Mouse (Mus musculus): Measurements from ENCODE around the gene Gm20605. TPM values are rescaled to one million over a fixed set of nuclear protein-coding genes. Genes with fewer than 3 reads are reported as not detected.

Gm20605 gene
- polyA plus RNA-seq, 1 experiment from 2014 or later, result 4.6 TPM

GRCm38 (mm10) chr5:137597625-137598024 is 31.4 kb upstream of the Gm20605 start:
- Histone ChIP-seq H3K9ac (ENCODE audit: low read length) (no peak overlapping the region), H3K4me1 (ENCODE audit: control insufficient read depth, insufficient read depth, low read length) (peaks cover 17% of the 10 kb centered on the region), H3K27ac (ENCODE audit: low read depth, low read length) (no peak overlapping the region), H3K36me3 (ENCODE audit: control insufficient read depth, insufficient read depth, low read length) (no peaks in the 10 kb centered on the region), H3K4me2 (ENCODE audit: low read length) (no peak overlapping the region), H3K9me3 (replicated peaks; ENCODE audit: control insufficient read depth, low read length) (no peaks in the 10 kb centered on the region), H3K4me3 (ENCODE audit: low read depth, low read length) (no peak overlapping the region), H3K27me3 (replicated peaks; ENCODE audit: control insufficient read depth, insufficient read depth, low read length) (no peaks in the 10 kb centered on the region)
- WGBS, result 96% methylated on average over 6 of the region's 6 CpGs
- ATAC-seq, result no peak
- no peak for DNase-seq (ENCODE audit: low spot score)

GRCm38 (mm10) chr5:137598100-137598826 is 30.7 kb upstream of the Gm20605 start:
- H3K27ac ChIP-seq (ENCODE audit: low read depth, low read length), result no peak overlapping the region
- no peak overlapping the region for H3K9ac ChIP-seq (ENCODE audit: low read length)
- H3K4me2 ChIP-seq (ENCODE audit: low read length), result no peak overlapping the region
- DNase-seq (ENCODE audit: low spot score), result no peak
- no peaks in the 10 kb centered on the region for H3K27me3 ChIP-seq (replicated peaks; ENCODE audit: control insufficient read depth, insufficient read depth, low read length)
- H3K9me3 ChIP-seq (replicated peaks; ENCODE audit: control insufficient read depth, low read length), result no peaks in the 10 kb centered on the region
- ATAC-seq, result no peak
- no peaks in the 10 kb centered on the region for H3K36me3 ChIP-seq (ENCODE audit: control insufficient read depth, insufficient read depth, low read length)
- peaks cover 18% of the 10 kb centered on the region for H3K4me1 ChIP-seq (ENCODE audit: control insufficient read depth, insufficient read depth, low read length)
- no peak overlapping the region for H3K4me3 ChIP-seq (ENCODE audit: low read depth, low read length)
- WGBS, result 86% methylated on average over 2 of the region's 2 CpGs

- Histone ChIP-seq H3K27me3 (replicated peaks; ENCODE audit: control insufficient read depth, insufficient read depth, low read length) (no peaks in the 10 kb centered on the region), H3K4me2 (ENCODE audit: low read length) (peak overlapping the region; percentile 95), H3K4me1 (ENCODE audit: control insufficient read depth, insufficient read depth, low read length) (peaks cover 18% of the 10 kb centered on the region), H3K4me3 (ENCODE audit: low read depth, low read length) (peak overlapping the region; percentile 74), H3K9ac (ENCODE audit: low read length) (peak overlapping the region; percentile 86), H3K9me3 (replicated peaks; ENCODE audit: control insufficient read depth, low read length) (no peaks in the 10 kb centered on the region), H3K36me3 (ENCODE audit: control insufficient read depth, insufficient read depth, low read length) (no peaks in the 10 kb centered on the region), H3K27ac (ENCODE audit: low read depth, low read length) (no peak overlapping the region)
- ATAC-seq, result no peak
- DNase-seq (ENCODE audit: low spot score), result no peak
- 68% methylated on average over 9 of the region's 9 CpGs for WGBS
Measured at GRCm38 (mm10) chr5:137599600-137599999, 29.4 kb upstream of the Gm20605 start.

GRCm38 (mm10) chr5:137600281-137600618 is 28.7 kb upstream of the Gm20605 start:
- ATAC-seq, result no peak; the same call in 1 of the 2 replicates

GRCm38 (mm10) chr5:137600619-137601364 is 28.2 kb upstream of the Gm20605 start, which contains the start of gene Mospd3:
Gene Mospd3, minus strand, starts transcription at chr5:137601058.
- H3K27me3 ChIP-seq (replicated peaks; ENCODE audit: control insufficient read depth, insufficient read depth, low read length), result no peaks in the 10 kb centered on the region
- ATAC-seq (peak; percentile 97), DNase-seq (ENCODE audit: low spot score) (peak; percentile 99)
- H3K9ac ChIP-seq (ENCODE audit: low read length), result peak within 1 kb of the TSS; percentile 86
- H3K4me2 ChIP-seq (ENCODE audit: low read length), result peak within 1 kb of the TSS; percentile 95
- peak within 1 kb of the TSS; percentile 74 for H3K4me3 ChIP-seq (ENCODE audit: low read depth, low read length)
- H3K36me3 ChIP-seq (ENCODE audit: control insufficient read depth, insufficient read depth, low read length), result no peaks in the 10 kb centered on the region
- WGBS, result under 1% methylated on average over 41 of the region's 41 CpGs
- H3K27ac ChIP-seq (ENCODE audit: low read depth, low read length), result peak within 1 kb of the TSS; percentile 78
- no peaks in the 10 kb centered on the region for H3K9me3 ChIP-seq (replicated peaks; ENCODE audit: control insufficient read depth, low read length)
- peaks cover 18% of the 10 kb centered on the region for H3K4me1 ChIP-seq (ENCODE audit: control insufficient read depth, insufficient read depth, low read length)

More at GRCm38 (mm10) chr5:137600281-137600618, 28.7 kb upstream of the Gm20605 start:
- peak overlapping the region; percentile 74 for H3K4me3 ChIP-seq (ENCODE audit: low read depth, low read length)
- no peak for DNase-seq (ENCODE audit: low spot score)
- peak overlapping the region; percentile 78; the same call in 1 of the 2 replicates for H3K27ac ChIP-seq (ENCODE audit: low read depth, low read length)
- peaks cover 18% of the 10 kb centered on the region for H3K4me1 ChIP-seq (ENCODE audit: control insufficient read depth, insufficient read depth, low read length)
- H3K9ac ChIP-seq (ENCODE audit: low read length), result peak overlapping the region; percentile 86
- WGBS, result 4% methylated on average over 19 of the region's 19 CpGs
- peak overlapping the region; percentile 95 for H3K4me2 ChIP-seq (ENCODE audit: low read length)
- H3K27me3 ChIP-seq (replicated peaks; ENCODE audit: control insufficient read depth, insufficient read depth, low read length), result no peaks in the 10 kb centered on the region
- H3K36me3 ChIP-seq (ENCODE audit: control insufficient read depth, insufficient read depth, low read length), result no peaks in the 10 kb centered on the region
- H3K9me3 ChIP-seq (replicated peaks; ENCODE audit: control insufficient read depth, low read length), result no peaks in the 10 kb centered on the region

GRCm38 (mm10) chr5:137601365-137601729 is 27.6 kb upstream of the Gm20605 start:
- H3K9me3 ChIP-seq (replicated peaks; ENCODE audit: control insufficient read depth, low read length), result no peaks in the 10 kb centered on the region
- peak overlapping the region; percentile 95 for H3K4me2 ChIP-seq (ENCODE audit: low read length)
- no peaks in the 10 kb centered on the region for H3K27me3 ChIP-seq (replicated peaks; ENCODE audit: control insufficient read depth, insufficient read depth, low read length)
- ATAC-seq, result no peak
- H3K4me1 ChIP-seq (ENCODE audit: control insufficient read depth, insufficient read depth, low read length), result peaks cover 18% of the 10 kb centered on the region
- H3K4me3 ChIP-seq (ENCODE audit: low read depth, low read length), result peak overlapping the region; percentile 74
- no peak for DNase-seq (ENCODE audit: low spot score)
- H3K27ac ChIP-seq (ENCODE audit: low read depth, low read length), result no peak overlapping the region
- no peaks in the 10 kb centered on the region for H3K36me3 ChIP-seq (ENCODE audit: control insufficient read depth, insufficient read depth, low read length)
- peak overlapping the region; percentile 86; the same call in 1 of the 2 replicates for H3K9ac ChIP-seq (ENCODE audit: low read length)
- WGBS, result under 1% methylated on average over 22 of the region's 22 CpGs

GRCm38 (mm10) chr5:137607860-137608653 is 20.9 kb upstream of the Gm20605 start:
- 12% methylated on average over 25 of the region's 26 CpGs for WGBS
- Histone ChIP-seq H3K4me1 (ENCODE audit: control insufficient read depth, insufficient read depth, low read length) (no peaks in the 10 kb centered on the region; the same call in 1 of the 2 replicates), H3K4me3 (ENCODE audit: low read depth, low read length) (no peak overlapping the region), H3K4me2 (ENCODE audit: low read length) (0 out of 2 replicates have a peak overlapping the region, but pooled peaks have one; percentile 4), H3K27me3 (replicated peaks; ENCODE audit: control insufficient read depth, insufficient read depth, low read length) (0 out of 2 replicates have a peak, but pooled peaks cover 3% of the 10 kb centered on the region), H3K27ac (ENCODE audit: low read depth, low read length) (no peak overlapping the region), H3K9me3 (replicated peaks; ENCODE audit: control insufficient read depth, low read length) (no peaks in the 10 kb centered on the region), H3K9ac (ENCODE audit: low read length) (peak overlapping the region; percentile 4; the same call in 1 of the 2 replicates), H3K36me3 (ENCODE audit: control insufficient read depth, insufficient read depth, low read length) (no peaks in the 10 kb centered on the region)
- ATAC-seq (0 out of 2 replicates have a peak, but pooled peaks have one; percentile 29), DNase-seq (ENCODE audit: low spot score) (no peak)

- Histone ChIP-seq H3K4me3 (ENCODE audit: low read depth, low read length) (no peak overlapping the region), H3K36me3 (ENCODE audit: control insufficient read depth, insufficient read depth, low read length) (no peaks in the 10 kb centered on the region), H3K9ac (ENCODE audit: low read length) (no peak overlapping the region; the same call in 1 of the 2 replicates), H3K4me1 (ENCODE audit: control insufficient read depth, insufficient read depth, low read length) (no peaks in the 10 kb centered on the region), H3K27me3 (replicated peaks; ENCODE audit: control insufficient read depth, insufficient read depth, low read length) (0 out of 2 replicates have a peak, but pooled peaks cover 3% of the 10 kb centered on the region), H3K4me2 (ENCODE audit: low read length) (0 out of 2 replicates have a peak overlapping the region, but pooled peaks have one; percentile 4), H3K9me3 (replicated peaks; ENCODE audit: control insufficient read depth, low read length) (no peaks in the 10 kb centered on the region), H3K27ac (ENCODE audit: low read depth, low read length) (no peak overlapping the region)
- WGBS, result 18% methylated on average over 23 of the region's 23 CpGs
- DNase-seq (ENCODE audit: low spot score), result no peak
- ATAC-seq, result no peak
Measured at GRCm38 (mm10) chr5:137608654-137609190, 20.3 kb upstream of the Gm20605 start.

Measured in forebrain, embryonic 14.5 days (tissue).